Mouse (Mus musculus): Measurements from ENCODE around the gene Gm20422.

DNA sequence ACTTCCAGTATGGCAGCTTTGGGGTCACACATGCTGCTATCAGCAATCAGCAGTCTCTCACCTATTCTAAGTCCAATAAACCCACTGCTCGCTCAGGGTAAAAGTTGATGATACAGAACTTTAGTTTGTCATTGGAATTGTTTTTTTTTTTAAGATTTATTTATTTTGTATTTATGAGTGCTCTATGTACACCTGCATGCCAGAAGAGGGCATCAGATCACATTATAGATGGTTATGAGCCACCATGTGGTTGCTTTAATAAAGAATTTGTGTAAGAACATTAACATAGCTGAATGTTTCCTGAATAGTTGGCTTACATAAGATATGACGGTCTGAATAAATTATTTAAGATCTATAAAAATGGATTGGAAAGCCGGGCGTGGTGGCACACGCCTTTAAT, 16.4 kb downstream of the Gm20422 start:
- TF ChIP-seq MAFK (IDR thresholded peaks at IDR 0.05; ENCODE audit: insufficient read depth, low read depth, low read length) = no peak
- TF ChIP-seq ZC3H11A (IDR thresholded peaks at IDR 0.05; ENCODE audit: borderline replicate concordance, low read depth, low read length) = no peak
- no peak for TF ChIP-seq ZNF384 (IDR thresholded peaks at IDR 0.05; ENCODE audit: low read depth, low read length)
- TF ChIP-seq HCFC1 (IDR thresholded peaks at IDR 0.05; ENCODE audit: borderline replicate concordance, insufficient read depth, low read length) = no peak

Measured in ES-E14 (cell line).